Mouse (Mus musculus): ENCODE measurements around the gene Lrrc10.
A peak's percentile ranks its signal among the peaks of the same experiment; 100 is the strongest.
"Not testable (repeated sequence)": the region's sequence is repeated elsewhere in the genome, so short reads cannot be mapped to it uniquely, and the experiment has no call there.

Gene Lrrc10

GRCm38 (mm10) chr10:117045175-117046056, at the start of gene Lrrc10:
TSS of gene Lrrc10 (plus strand) at chr10:117045341.
- no peak for DNase-seq (ENCODE audit: low read depth, low spot score)

- no peak for DNase-seq (ENCODE audit: low read depth, low spot score)
Measured at GRCm38 (mm10) chr10:116995584-116996235, 49.4 kb upstream of the Lrrc10 start.

- DNase-seq (ENCODE audit: low read depth, low spot score) = no peak
Measured at GRCm38 (mm10) chr10:116996236-116996600, 48.9 kb upstream of the Lrrc10 start.

GRCm38 (mm10) chr10:116998716-116999455, 46.3 kb upstream of the Lrrc10 start:
- no peak for DNase-seq (ENCODE audit: low read depth, low spot score)

GRCm38 (mm10) chr10:117000975-117001374, 44.2 kb upstream of the Lrrc10 start:
- DNase-seq (ENCODE audit: low read depth, low spot score) = no peak

DNA sequence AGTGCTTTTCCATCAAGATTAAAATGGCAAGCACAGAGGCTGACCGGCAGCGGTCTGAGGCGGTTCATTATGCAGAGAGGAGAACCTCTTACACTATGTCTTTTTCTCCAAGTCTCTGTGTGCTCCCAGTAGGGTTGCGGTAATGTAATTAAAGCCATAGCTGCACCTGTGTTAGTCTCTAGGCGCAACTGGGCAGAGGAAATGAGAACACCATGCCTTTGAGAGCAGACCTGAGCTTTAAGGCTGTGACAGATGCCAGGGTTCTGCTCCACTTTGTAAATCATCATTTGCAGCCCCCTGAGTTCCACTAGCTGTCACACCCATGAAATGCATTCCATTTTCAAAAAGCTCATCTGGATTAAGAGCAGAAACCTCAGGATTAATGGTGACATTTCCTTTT, 40.4 kb upstream of the Lrrc10 start:
- no peak for DNase-seq (ENCODE audit: low read depth, low spot score)

DNA sequence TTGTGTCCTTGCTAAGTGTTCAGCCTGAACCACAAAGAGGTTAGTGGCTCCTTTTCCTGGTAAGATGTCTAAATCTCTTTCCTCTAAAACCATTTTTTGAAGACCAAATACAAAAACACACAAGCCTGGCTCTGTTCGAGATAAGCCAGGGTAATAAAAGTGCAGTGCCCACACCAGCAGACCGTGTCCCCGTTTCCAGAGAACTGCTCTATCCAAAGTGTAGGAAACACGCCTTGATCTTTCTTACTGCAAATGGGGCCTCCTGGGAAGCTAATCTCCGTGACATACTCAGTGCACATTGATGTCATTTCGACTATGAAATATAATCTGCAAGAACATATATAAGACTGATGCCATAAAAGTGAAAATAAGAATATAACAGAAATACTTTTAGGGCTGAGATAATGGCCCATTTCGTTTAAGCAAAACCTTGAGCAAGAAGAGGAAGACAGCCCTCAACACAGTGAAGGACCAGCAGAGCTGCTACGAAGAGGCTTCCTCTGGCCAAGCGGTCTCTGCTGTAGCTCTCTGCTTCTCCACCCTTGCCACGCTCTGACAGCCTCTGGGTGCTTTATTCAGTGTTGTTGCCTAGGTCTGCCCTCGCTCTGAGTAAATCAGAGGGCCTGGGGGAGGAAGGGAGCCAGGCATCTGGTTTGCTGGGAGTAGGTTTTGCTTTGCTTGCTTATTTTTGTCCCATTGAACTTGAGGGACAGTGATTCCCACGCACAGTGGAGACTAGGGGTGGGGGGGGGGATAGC, 39.3 kb upstream of the Lrrc10 start:
- DNase-seq (ENCODE audit: low read depth, low spot score) = no peak

DNA sequence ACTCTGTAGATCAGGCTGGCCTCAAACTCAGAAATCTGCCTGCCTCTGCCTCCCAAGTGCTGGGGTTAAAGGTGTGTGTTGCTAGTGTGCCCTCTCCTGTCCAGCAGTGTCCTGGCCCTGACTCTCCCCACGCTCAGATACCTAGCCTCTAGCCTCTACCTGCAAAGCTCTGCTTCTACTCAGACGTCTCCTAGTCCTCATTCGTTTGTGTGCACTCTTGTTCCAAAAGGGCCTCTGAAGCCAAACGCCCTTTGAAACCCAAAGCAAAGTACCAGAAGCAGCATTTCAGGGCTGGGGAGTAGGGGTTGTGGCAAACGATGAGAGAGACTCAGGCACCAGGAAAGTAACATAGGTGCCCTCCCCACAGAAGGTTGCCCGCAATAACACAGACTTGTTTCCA, 35.5 kb upstream of the Lrrc10 start:
- DNase-seq (ENCODE audit: low read depth, low spot score) = no peak

DNA sequence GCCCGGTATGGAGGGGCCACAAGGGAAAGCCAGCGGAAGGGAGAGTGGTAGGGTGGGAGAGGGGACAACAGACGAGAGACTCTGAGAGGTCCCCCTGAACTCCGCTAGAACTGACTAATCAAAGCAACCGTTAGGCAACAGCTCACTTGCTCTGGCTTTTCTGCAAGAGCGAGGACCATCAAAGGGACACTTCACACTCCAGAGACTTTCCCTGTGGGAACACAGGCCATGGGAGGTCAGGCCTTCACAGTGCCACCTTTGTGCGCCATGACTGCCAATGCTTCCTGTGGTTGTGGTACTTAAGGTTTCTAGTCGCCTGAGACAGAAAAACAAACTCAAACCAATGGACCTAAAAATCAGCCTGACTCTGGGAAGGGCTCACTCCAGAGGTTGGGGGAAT, 34.1 kb upstream of the Lrrc10 start:
- no peak for DNase-seq (ENCODE audit: low read depth, low spot score)

GRCm38 (mm10) chr10:117013689-117014390, 31.3 kb upstream of the Lrrc10 start:
- DNase-seq (ENCODE audit: low read depth, low spot score) = peak; percentile 39

DNA sequence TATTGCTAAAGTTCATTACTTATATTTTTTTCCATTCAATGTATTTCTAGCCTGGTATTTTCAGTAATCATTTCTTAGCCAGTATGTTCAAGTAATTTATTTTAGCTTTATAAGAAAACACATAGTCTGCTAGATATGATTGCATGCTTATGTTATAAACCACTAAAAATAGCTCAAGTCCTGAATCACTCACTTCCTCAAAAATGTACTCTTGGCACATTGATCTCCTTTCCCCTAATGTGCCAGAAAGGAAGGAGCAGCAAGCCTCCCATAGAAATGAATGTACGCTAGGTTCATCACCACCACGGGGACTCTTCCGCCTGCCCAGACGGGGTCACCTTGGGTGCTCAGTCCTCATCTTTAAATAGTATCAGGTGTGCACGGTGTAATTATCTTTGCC, 30.6 kb upstream of the Lrrc10 start:
- no peak for DNase-seq (ENCODE audit: low read depth, low spot score)

DNA sequence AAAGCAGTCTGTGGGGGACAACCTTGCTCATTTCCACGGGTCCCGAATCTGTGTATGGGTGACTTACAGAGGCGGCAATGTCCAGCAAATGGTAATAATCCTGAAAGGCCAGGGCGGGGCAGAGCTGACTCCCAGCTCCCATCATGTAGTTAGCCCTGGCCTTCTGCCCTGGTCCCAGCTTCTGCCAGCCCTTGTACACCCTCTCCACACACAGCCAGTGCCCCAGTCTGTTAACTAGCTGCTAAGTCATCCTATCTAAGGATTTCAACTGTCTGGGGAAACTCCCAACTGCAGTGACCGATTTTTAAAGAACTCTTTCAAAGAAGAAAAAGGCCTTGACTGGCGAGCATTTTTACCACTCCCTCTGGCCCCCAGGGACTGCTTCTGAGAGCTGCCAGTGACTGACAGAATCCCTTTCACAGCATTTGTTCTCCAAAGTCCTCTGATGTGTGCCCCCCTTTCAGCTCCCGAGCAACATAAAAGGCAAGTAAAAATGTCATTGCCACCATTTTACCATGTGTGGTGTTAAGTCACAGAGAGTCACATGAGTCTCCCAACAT, 26.8 kb upstream of the Lrrc10 start:
- DNase-seq (ENCODE audit: low read depth, low spot score) = no peak

GRCm38 (mm10) chr10:117021020-117021754, 24.0 kb upstream of the Lrrc10 start:
- DNase-seq (ENCODE audit: low read depth, low spot score) = peak; percentile 59

GRCm38 (mm10) chr10:117023693-117024092, 21.4 kb upstream of the Lrrc10 start:
- no peak for DNase-seq (ENCODE audit: low read depth, low spot score)

GRCm38 (mm10) chr10:117025776-117026175, 19.4 kb upstream of the Lrrc10 start:
- not testable (repeated sequence) for DNase-seq (ENCODE audit: low read depth, low spot score)

GRCm38 (mm10) chr10:117026176-117026575, 19.0 kb upstream of the Lrrc10 start:
- no peak for DNase-seq (ENCODE audit: low read depth, low spot score)

GRCm38 (mm10) chr10:117031160-117031559, 14.0 kb upstream of the Lrrc10 start:
- no peak for DNase-seq (ENCODE audit: low read depth, low spot score)

GRCm38 (mm10) chr10:117033785-117034184, 11.4 kb upstream of the Lrrc10 start:
- DNase-seq (ENCODE audit: low read depth, low spot score) = peak; percentile 61

GRCm38 (mm10) chr10:117040355-117040754, 4.8 kb upstream of the Lrrc10 start:
- no peak for DNase-seq (ENCODE audit: low read depth, low spot score)

DNA sequence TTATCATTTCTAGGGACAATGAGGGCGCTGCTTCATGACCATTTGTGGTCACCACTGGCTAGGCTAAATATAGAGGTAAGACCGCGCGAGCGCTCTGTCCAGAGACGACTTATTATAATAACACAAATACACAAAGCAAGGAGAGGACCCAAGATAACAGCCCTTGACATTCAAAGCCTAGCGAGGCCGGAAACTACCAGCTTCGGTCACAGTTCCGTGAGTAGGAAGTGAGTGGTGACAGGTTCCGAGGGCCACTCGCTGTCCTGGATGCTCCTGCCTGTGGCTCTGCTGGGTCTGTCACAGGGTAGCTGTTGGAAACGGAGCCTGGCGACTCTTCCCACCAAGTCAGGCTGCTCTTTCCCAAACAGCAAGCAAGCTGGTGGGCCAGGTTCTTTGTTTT, 2.8 kb upstream of the Lrrc10 start:
- DNase-seq (ENCODE audit: low read depth, low spot score) = no peak
